Mouse (Mus musculus) liver, embryonic 15.5 days (tissue): ENCODE data around the gene Cirbp. TPM values are rescaled to one million over a fixed set of nuclear protein-coding genes. Genes with fewer than 3 reads are reported as not detected.
"Not testable (repeated sequence)": the region's sequence is repeated elsewhere in the genome, so short reads cannot be mapped to it uniquely, and the experiment has no call there.

Experiments
- ATAC-seq: fragments of 200-750 bp; cut with Nextera tagmentation; 2 replicates; pipeline ENCODE4 v1.8.0; 2017; ENCODE audit warnings: moderate number of reproducible peaks, mild to moderate bottlenecking, moderate library complexity; ENCODE audit not compliant: insufficient read depth
- H3K27ac ChIP-seq: fragments of 300-500 bp; sonication (generic); replicated peaks from 2 replicates; pipeline ENCODE4 v1.5.1; 2015; ENCODE audit warnings: mild to moderate bottlenecking, inconsistent platforms
- H3K27me3 ChIP-seq: fragments of 300-500 bp; sonication (generic); 2 replicates; pipeline ENCODE4 v1.6.1; 2015; ENCODE audit warnings: mild to moderate bottlenecking, inconsistent platforms
- H3K36me3 ChIP-seq: fragments of 300-500 bp; sonication (generic); replicated peaks from 2 replicates; pipeline ENCODE4 v1.6.1; 2015; ENCODE audit warnings: moderate library complexity, mild to moderate bottlenecking, inconsistent platforms
- H3K4me1 ChIP-seq: fragments of 300-500 bp; sonication (generic); replicated peaks from 2 replicates; pipeline ENCODE4 v1.6.1; 2015; ENCODE audit warnings: inconsistent platforms
- H3K4me2 ChIP-seq: fragments of 300-500 bp; sonication (generic); 2 replicates; pipeline ENCODE4 v1.6.1; 2015; ENCODE audit warnings: moderate library complexity, mild to moderate bottlenecking, inconsistent platforms
- H3K4me3 ChIP-seq: fragments of 300-500 bp; sonication (generic); replicated peaks from 2 replicates; pipeline ENCODE4 v1.5.1; 2015; ENCODE audit warnings: mild to moderate bottlenecking, inconsistent platforms
- H3K9ac ChIP-seq: fragments of 300-500 bp; sonication (generic); 2 replicates; pipeline ENCODE4 v1.6.1; 2015; ENCODE audit warnings: moderate library complexity, mild to moderate bottlenecking, inconsistent platforms
- H3K9me3 ChIP-seq: fragments of 300-500 bp; sonication (generic); replicated peaks from 2 replicates; pipeline ENCODE4 v1.6.1; 2016; ENCODE audit warnings: inconsistent platforms
- WGBS: fragments of 180-500 bp; shearing (Covaris S2); methylation state at CpG from one replicate; pipeline ENCODE4 v1.1.7; 2015; ENCODE audit warnings: mixed read lengths; ENCODE audit not compliant: insufficient replicate concordance; 5-methylcytosine and 5-hydroxymethylcytosine counted together
- polyA plus RNA-seq: library from polyadenylated mRNA; unstranded; fragments of >200 nt; fragmentation: Nextera tagmentation; extraction: Ambion mirVana; gene quantifications from 2 replicates; pipeline ENCODE4 v1.2.1, GENCODE M21; 2015

The Cirbp gene
- polyA plus RNA-seq, 1 experiment from 2014 or later, result 17.0 TPM

DNA sequence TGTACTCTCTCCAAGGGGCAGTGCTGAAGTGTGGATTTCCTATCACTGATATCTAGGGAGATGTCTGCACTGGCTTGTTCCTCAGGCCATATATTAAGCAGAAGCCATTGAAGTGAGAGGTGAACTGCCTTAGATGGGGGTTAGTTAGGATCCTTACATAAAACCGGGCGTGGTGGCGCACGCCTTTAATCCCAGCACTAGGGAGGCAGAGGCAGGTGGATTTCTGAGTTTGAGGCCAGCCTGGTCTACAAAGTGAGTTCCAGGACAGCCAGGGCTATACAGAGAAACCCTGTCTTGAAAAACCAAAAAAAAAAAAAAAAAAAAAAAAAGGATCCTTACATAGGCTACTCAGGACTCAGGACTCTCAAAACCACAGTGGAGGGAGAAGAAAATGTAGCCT lies 351 bp downstream of the Cirbp start:
- not testable (repeated sequence) for H3K9me3 ChIP-seq, H3K27me3 ChIP-seq, H3K9ac ChIP-seq, ATAC-seq, H3K4me3 ChIP-seq
- Histone ChIP-seq H3K4me1 (peaks cover 84% of the 10 kb centered on the region), H3K4me2 (peak overlapping the region; percentile 97; the same call in 1 of the 2 replicates), H3K36me3 (peaks cover 17% of the 10 kb centered on the region), H3K27ac (peak overlapping the region; percentile 83)
- whole genome bisulfite sequencing, result 91% methylated on average over 4 of the region's 4 CpGs

DNA sequence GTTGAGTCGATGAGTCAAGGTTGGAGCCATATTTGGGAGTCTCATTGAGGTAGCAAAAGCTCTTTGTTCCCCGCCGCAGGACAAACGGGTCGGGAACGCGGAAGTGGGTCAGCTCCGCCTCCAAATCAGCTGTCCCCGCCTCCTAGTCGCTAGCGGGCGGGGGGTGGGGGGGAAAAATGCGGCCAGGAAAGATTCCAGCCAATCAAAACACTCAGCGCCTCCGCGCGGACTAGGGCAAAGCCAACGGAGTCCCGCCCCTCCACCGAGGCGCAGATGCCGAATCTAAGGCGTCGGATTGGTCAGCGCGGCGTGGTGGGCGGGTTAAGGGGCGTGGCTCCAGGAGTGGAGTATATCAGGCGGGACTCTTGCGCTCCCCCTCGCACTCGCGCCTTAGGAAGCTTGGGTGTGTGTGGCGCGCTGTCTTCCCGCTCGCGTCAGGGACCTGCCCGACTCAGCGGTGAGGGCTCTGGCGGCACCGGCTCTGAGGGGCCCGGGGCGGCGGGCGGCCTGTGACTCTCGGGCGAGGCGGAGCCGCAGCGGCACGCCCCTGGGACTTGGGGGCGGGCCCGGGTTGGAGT lies 1.8 kb downstream of the Cirbp start:
- Histone ChIP-seq H3K4me1 (peaks cover 83% of the 10 kb centered on the region), H3K36me3 (peaks cover 30% of the 10 kb centered on the region), H3K4me3 (peak overlapping the region; percentile 87), H3K9ac (peak overlapping the region; percentile 87), H3K9me3 (no peaks in the 10 kb centered on the region), H3K4me2 (peak overlapping the region; percentile 86), H3K27ac (peak overlapping the region; percentile 97), H3K27me3 (peaks cover 8% of the 10 kb centered on the region; the same call in 1 of the 2 replicates)
- peak; percentile 81 for ATAC-seq
- under 1% methylated on average over 55 of the region's 55 CpGs for WGBS

DNA sequence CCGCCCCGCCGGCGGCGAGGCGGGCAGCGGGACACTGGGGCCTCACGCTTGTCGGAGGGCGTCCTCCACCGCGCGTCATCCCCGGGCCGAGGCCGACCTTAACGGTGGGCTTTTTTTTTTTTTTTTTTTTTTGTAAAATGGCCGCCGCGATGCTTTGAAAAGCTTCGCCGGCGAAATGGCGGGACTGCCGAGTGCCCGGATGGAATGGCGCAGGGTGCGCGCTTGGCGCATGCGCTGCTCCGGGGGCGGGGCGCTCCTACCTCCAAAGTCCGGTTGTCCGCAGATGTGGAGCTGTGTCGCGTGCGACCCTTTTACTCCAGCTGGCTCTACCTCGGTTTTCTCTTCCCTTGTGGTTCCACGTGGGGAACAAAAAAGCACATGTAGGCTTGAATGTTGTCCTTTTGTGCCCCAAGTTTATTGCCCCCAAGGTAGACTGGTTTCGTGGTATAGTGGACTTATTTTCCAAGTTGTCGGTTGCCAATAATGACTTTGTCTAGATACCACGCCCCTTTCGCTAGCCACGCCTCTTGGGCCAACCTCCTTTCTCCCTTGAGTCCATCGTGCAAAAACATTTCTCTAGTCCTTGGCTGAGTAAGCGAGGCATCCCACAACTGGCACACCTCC lies 2.4 kb downstream of the Cirbp start:
- peaks cover 78% of the 10 kb centered on the region for H3K4me1 ChIP-seq

DNA sequence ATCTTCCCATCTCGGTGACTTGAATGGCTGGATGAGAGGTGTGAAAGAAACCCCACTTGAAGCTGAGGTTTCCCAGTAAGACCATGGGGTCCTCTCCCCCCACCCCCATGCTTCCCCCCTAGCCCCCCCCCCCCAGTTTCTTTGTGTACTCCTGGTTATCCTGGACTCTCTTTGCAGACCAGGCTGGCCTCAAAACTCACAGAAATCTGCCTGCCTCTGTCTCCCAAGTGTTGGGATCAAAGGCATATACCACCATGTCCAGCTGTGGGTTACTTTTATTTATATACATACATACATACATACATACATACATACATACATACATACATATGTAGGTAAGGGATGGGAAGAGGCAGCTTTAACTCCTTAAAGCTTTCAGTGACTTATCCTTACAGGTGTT lies 3.3 kb downstream of the Cirbp start:
- WGBS, result 63% methylated on average over 1 of the region's 1 CpGs
- no peak for ATAC-seq
- peak overlapping the region; percentile 97 for H3K27ac ChIP-seq
- peaks cover 79% of the 10 kb centered on the region for H3K4me1 ChIP-seq
- peak overlapping the region; percentile 87; the same call in 1 of the 2 replicates for H3K9ac ChIP-seq
- H3K4me3 ChIP-seq, result peak overlapping the region; percentile 87
- H3K36me3 ChIP-seq, result peaks cover 30% of the 10 kb centered on the region
- peak overlapping the region; percentile 86 for H3K4me2 ChIP-seq
- no peaks in the 10 kb centered on the region for H3K9me3 ChIP-seq
- H3K27me3 ChIP-seq, result 0 out of 2 replicates have a peak, but pooled peaks cover 3% of the 10 kb centered on the region

More for the DNA sequence above, 2.4 kb downstream of the Cirbp start:
- under 1% methylated on average over 48 of the region's 48 CpGs for WGBS
- H3K36me3 ChIP-seq, result peaks cover 30% of the 10 kb centered on the region
- H3K9me3 ChIP-seq, result no peaks in the 10 kb centered on the region
- H3K9ac ChIP-seq, result peak overlapping the region; percentile 87
- ATAC-seq, result peak; percentile 57
- H3K27ac ChIP-seq, result peak overlapping the region; percentile 97
- H3K27me3 ChIP-seq, result peaks cover 8% of the 10 kb centered on the region; the same call in 1 of the 2 replicates
- peak overlapping the region; percentile 86 for H3K4me2 ChIP-seq
- peak overlapping the region; percentile 87 for H3K4me3 ChIP-seq

DNA sequence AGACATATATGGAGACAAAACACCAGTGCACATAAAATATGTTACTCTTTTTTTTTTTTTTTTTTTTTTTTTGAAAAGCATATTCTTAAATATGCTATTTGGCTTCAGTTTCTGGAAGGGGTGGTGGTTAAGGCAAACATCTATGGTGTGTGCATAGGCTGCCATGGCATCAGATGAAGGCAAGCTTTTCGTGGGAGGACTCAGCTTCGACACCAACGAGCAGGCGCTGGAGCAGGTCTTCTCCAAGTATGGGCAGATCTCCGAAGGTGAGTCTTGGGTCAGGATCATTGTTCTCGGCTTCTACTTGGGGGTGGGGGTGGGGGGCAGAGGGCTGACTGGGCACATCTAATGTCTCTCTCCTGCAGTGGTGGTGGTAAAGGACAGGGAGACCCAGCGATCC lies 3.9 kb downstream of the Cirbp start:
- Histone ChIP-seq H3K27me3 (no peaks in the 10 kb centered on the region), H3K4me1 (peaks cover 79% of the 10 kb centered on the region), H3K9me3 (no peaks in the 10 kb centered on the region), H3K4me3 (no peak overlapping the region), H3K4me2 (no peak overlapping the region), H3K9ac (no peak overlapping the region), H3K27ac (no peak overlapping the region), H3K36me3 (peaks cover 30% of the 10 kb centered on the region)
- ATAC-seq, result no peak
- 89% methylated on average over 7 of the region's 7 CpGs for WGBS

DNA sequence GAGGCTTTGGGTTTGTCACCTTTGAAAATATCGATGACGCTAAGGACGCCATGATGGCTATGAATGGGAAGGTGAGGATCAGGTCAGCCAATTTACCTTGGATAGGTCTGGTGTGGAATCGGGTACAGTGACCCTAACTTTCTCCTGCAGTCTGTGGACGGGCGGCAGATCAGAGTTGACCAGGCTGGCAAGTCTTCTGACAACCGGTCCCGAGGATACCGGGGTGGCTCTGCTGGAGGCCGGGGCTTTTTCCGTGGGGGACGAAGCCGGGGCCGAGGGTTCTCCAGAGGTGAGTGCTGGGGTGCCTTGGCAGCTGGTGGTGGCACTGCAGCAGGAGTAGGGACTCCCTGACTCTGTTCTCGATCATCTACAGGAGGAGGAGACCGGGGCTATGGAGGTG lies 4.3 kb downstream of the Cirbp start:
- Histone ChIP-seq H3K27ac (no peak overlapping the region), H3K9me3 (no peaks in the 10 kb centered on the region), H3K36me3 (peaks cover 30% of the 10 kb centered on the region), H3K4me3 (no peak overlapping the region), H3K4me1 (peaks cover 79% of the 10 kb centered on the region), H3K27me3 (no peaks in the 10 kb centered on the region), H3K4me2 (no peak overlapping the region), H3K9ac (no peak overlapping the region)
- WGBS, result 93% methylated on average over 16 of the region's 16 CpGs
- ATAC-seq, result no peak

DNA sequence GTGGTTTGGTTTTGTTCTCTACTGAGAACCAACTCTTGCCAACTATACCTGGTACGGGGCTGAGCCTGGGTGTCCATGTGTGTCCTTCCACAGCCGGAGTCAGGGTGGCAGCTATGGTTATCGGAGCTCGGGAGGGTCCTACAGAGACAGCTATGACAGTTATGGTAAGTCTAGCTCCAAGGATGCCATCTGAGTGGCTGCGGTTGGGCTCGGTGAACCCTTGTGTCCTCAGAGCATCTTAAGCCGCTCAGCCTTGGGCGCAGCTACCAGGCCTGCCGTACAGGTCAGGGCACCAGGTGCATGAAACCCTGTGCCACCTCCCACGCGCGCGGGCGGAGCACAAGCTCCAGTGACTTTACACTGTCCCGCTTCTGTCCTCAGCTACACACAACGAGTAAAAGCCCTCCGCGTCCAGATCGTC lies 4.8 kb downstream of the Cirbp start:
- no peak for ATAC-seq

DNA sequence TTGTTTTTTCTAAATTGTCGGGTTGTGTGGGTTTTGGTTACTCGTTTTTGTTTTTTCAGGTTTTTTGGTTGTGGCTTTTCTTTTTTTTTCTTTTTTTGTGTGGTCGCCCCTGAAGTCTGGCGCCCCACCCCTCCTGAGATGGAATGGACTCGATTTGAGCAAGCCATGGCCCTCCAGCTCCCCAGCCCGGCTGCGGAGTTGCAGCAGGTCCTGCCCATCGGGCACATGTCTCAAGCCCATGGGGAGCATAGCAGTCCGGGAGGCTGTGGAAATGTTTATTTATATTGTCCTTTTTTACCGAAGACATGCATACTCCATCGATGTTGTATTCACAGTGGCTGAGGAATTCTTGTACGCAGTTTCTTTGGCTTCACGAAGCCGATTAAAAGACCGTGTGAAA lies 5.5 kb downstream of the Cirbp start:
- no peaks in the 10 kb centered on the region for H3K9me3 ChIP-seq
- H3K27ac ChIP-seq, result no peak overlapping the region
- peaks cover 76% of the 10 kb centered on the region for H3K4me1 ChIP-seq
- H3K36me3 ChIP-seq, result peaks cover 30% of the 10 kb centered on the region
- WGBS, result 88% methylated on average over 15 of the region's 15 CpGs
- H3K4me2 ChIP-seq, result no peak overlapping the region
- H3K27me3 ChIP-seq, result no peaks in the 10 kb centered on the region
- no peak for ATAC-seq
- H3K9ac ChIP-seq, result no peak overlapping the region
- H3K4me3 ChIP-seq, result no peak overlapping the region

More for the DNA sequence above, 4.8 kb downstream of the Cirbp start:
- peaks cover 30% of the 10 kb centered on the region for H3K36me3 ChIP-seq
- no peaks in the 10 kb centered on the region for H3K27me3 ChIP-seq
- WGBS, result 91% methylated on average over 19 of the region's 19 CpGs
- H3K9ac ChIP-seq, result no peak overlapping the region
- no peak overlapping the region for H3K4me3 ChIP-seq
- H3K4me1 ChIP-seq, result peaks cover 78% of the 10 kb centered on the region
- H3K27ac ChIP-seq, result no peak overlapping the region
- no peak overlapping the region for H3K4me2 ChIP-seq
- H3K9me3 ChIP-seq, result no peaks in the 10 kb centered on the region

DNA sequence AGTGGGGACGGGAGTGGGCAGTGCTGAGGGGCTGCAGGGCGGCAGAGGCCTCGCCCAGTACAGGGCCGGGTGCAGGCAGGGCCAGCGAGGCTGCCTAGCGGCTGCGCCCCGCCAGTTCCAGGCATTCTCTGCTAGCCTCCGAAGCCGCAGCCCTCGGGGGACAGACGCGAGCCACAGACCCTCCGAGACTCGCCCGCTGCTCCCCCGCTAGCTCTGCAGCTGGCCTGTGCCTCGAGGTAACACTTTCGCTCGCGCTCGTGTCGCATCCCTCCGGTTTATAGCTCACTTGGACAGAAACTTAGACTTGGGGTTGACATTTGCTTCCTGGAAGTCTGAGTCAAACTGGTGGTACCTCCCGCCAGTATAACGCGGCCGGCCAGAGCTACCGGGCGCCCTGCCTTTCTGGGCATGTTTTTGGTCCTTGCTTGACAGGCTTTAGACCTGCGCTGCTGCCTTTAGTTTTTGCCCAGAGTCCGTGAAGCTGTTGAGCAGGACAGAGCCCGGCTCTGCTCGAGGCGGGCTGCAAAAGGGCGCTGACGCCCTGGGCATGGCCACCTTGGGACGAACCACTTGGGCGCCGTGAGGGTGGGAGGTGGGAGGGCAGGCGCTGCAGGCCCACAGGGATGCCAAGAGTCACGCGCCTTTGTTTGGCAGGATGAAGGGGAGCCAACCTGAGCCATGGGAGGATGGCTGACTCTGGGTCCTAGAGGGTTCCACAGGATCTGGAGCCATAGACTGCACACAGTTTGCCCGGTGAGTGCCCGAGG lies 6.2 kb downstream of the Cirbp start:
- no peaks in the 10 kb centered on the region for H3K9me3 ChIP-seq
- 89% methylated on average over 45 of the region's 45 CpGs for whole genome bisulfite sequencing
- H3K4me2 ChIP-seq, result peak overlapping the region; percentile 84
- no peaks in the 10 kb centered on the region; the same call in 1 of the 2 replicates for H3K27me3 ChIP-seq
- H3K4me3 ChIP-seq, result peak overlapping the region; percentile 74
- peak overlapping the region; percentile 67 for H3K9ac ChIP-seq
- peaks cover 69% of the 10 kb centered on the region for H3K4me1 ChIP-seq
- H3K36me3 ChIP-seq, result peaks cover 30% of the 10 kb centered on the region
- H3K27ac ChIP-seq, result peak overlapping the region; percentile 89
- no peak for ATAC-seq

DNA sequence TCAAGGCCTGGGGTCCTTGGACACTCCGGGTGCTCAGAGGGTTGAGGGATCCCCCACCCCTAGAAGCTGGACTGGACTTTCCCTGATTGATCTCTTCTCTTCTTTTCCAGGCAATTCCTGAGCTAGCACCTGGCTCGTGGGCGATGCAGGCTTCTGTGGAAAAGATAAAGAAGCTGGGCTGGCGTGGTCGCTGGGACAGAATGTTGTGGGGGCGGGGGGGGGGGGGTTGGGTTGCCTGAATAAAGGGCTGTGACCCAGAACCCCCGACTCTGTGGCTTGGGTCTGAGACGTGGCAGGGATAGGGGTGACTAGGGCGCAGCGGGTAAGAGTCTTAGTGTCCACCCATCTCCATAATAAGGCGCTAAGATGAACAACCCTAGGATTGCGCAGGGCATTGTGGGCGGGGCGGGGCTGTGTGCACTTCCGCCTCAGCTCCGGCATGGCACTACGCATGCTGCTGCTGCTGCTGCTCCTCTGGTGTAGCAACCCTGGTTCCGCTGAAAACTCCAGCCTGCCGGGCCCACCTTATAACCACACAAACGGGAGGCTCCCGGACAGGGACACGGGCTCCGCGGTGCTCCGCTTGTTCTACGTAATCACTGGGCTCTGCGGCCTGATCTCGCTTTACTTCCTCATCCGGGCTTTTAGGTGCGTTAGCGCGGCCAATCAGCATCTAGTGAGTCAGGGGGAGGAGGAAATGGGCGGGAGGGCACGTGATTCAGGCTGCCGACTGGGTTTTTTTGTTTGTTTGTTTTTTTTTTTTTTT lies 6.9 kb downstream of the Cirbp start, which contains the start of gene 1600002K03Rik:
Gene 1600002K03Rik, plus strand, starts transcription at position 418 of the 766 bp plus-strand sequence.
- Histone ChIP-seq H3K9me3 (no peaks in the 10 kb centered on the region), H3K4me1 (peaks cover 66% of the 10 kb centered on the region), H3K4me2 (peak within 1 kb of the TSS; percentile 84), H3K9ac (peak within 1 kb of the TSS; percentile 67), H3K36me3 (peaks cover 30% of the 10 kb centered on the region), H3K4me3 (peak within 1 kb of the TSS; percentile 74), H3K27ac (peak within 1 kb of the TSS; percentile 89), H3K27me3 (peaks cover 7% of the 10 kb centered on the region)
- 3% methylated on average over 35 of the region's 35 CpGs for WGBS
- ATAC-seq, result peak; percentile 69
